13 mouse cellular contexts compared by ENCODE assay signal in genomic region chr9:80167089-80167488, GRCm38 (mm10). TPM values are rescaled to one million over a fixed set of nuclear protein-coding genes. Genes with fewer than 3 reads are reported as not detected.
DNase-seq lines count a peak whose midpoint lies in the region; ATAC-seq and TF ChIP-seq lines count a peak whose summit lies in the region.
"Had no signal": no experiment of that assay in that cellular context is flagged by ENCODE, and none has a peak within 500 bp of the region (broad histone marks: within the 10 kb centered on the region; RNA-seq: fewer than 3 reads in every experiment).

No protein-coding gene starts in this region.

- H3K4me1 ChIP-seq in heart, embryonic 14.5 days (ENCODE audit: control insufficient read depth in 2 of 2, insufficient read depth in 2 of 2, low read length in 2 of 2): peaks cover 0 to 9% of the 10 kb centered on the region in 2 experiments; a peak in 2 of 4 replicates
- H3K4me1 ChIP-seq in lung, embryonic 16.5 days (replicated peaks; ENCODE audit: control insufficient read depth, insufficient read depth, low read length): peaks cover 14% of the 10 kb centered on the region; the same call in 1 of the 2 replicates
- peaks cover 16% of the 10 kb centered on the region for H3K4me1 ChIP-seq in kidney, embryonic 16.5 days (ENCODE audit: insufficient read depth, low read length)
- no peaks in the 10 kb centered on the region for H3K4me1 ChIP-seq in stomach, postnatal 0 days (replicated peaks; ENCODE audit: control insufficient read depth, insufficient read depth)

- H3K4me3 ChIP-seq in heart, embryonic 14.5 days (ENCODE audit: control insufficient read depth in 1 of 2, insufficient read depth in 1 of 2, low read depth in 1 of 2, low read length in 2 of 2): no peak overlapping the region
- no peak overlapping the region for H3K4me3 ChIP-seq in lung, embryonic 16.5 days (ENCODE audit: low read length)
- 0 out of 2 replicates have a peak overlapping the region, but pooled peaks have one; percentile 8 for H3K4me3 ChIP-seq in kidney, embryonic 16.5 days (ENCODE audit: low read length)
- H3K4me3 ChIP-seq in stomach, postnatal 0 days (ENCODE audit: low read depth, low read length): peak overlapping the region; percentile 94; the same call in 1 of the 2 replicates

- H3K27me3 ChIP-seq in heart, embryonic 14.5 days (ENCODE audit: control insufficient read depth, insufficient read depth, low read length): no peaks in the 10 kb centered on the region
- H3K27me3 ChIP-seq in lung, embryonic 16.5 days (ENCODE audit: control insufficient read depth, insufficient read depth, low read depth, low read length): no peaks in the 10 kb centered on the region
- H3K27me3 ChIP-seq in kidney, embryonic 16.5 days (ENCODE audit: insufficient read depth, low read length): no peaks in the 10 kb centered on the region
- H3K27me3 ChIP-seq in stomach, postnatal 0 days (ENCODE audit: control insufficient read depth, insufficient read depth, low read length): no peaks in the 10 kb centered on the region

- H3K27ac ChIP-seq in heart, embryonic 14.5 days (replicated peaks in 1 of 2; ENCODE audit: control insufficient read depth in 1 of 2, insufficient read depth in 1 of 2, low read depth in 2 of 2, low read length in 2 of 2): no peak overlapping the region
- no peak overlapping the region for H3K27ac ChIP-seq in lung, embryonic 16.5 days (ENCODE audit: low read length)
- H3K27ac ChIP-seq in kidney, embryonic 16.5 days (ENCODE audit: low read length): peak overlapping the region; percentile 67; the same call in 1 of the 2 replicates
- 0 out of 2 replicates have a peak overlapping the region, but pooled peaks have one; percentile 31 for H3K27ac ChIP-seq in stomach, postnatal 0 days (replicated peaks)
- H3K27ac ChIP-seq: liver, embryonic 14.5 days had no signal

- ATAC-seq in heart, embryonic 14.5 days (ENCODE audit: insufficient number of reproducible peaks, insufficient read depth, low FRiP score, low read depth): no peak
- ATAC-seq in lung, embryonic 16.5 days (ENCODE audit: low read depth): no peak
- ATAC-seq in kidney, embryonic 16.5 days (ENCODE audit: low FRiP score, low TSS enrichment): no peak
- ATAC-seq in stomach, postnatal 0 days (ENCODE audit: low FRiP score, low TSS enrichment): no peak
- ATAC-seq: forebrain, embryonic 14.5 days had no signal

- no peaks in the 10 kb centered on the region for H3K9me3 ChIP-seq in heart, embryonic 14.5 days (ENCODE audit: control insufficient read depth, low read length)
- no peaks in the 10 kb centered on the region; the same call in 1 of the 2 replicates for H3K9me3 ChIP-seq in lung, embryonic 16.5 days (ENCODE audit: control insufficient read depth, low read length)
- H3K9me3 ChIP-seq in kidney, embryonic 16.5 days (ENCODE audit: low read length): no peaks in the 10 kb centered on the region
- H3K9me3 ChIP-seq in stomach, postnatal 0 days (ENCODE audit: control insufficient read depth, low read length): no peaks in the 10 kb centered on the region

- intact Hi-C loops in heart, postnatal 25 days (cut with DNase I): loop anchor here (5.0 kb wide), 1 partner anchor 95 kb away; no protein-coding TSS in a partner anchor

- WGBS in heart, embryonic 14.5 days: 73% methylated on average over 4 of the region's 4 CpGs
- 66% methylated on average over 4 of the region's 4 CpGs for whole genome bisulfite sequencing in lung, embryonic 16.5 days
- WGBS in kidney, embryonic 16.5 days: 43% methylated on average over 4 of the region's 4 CpGs
- WGBS in stomach, postnatal 0 days: 38% methylated on average over 4 of the region's 4 CpGs

- no peaks in the 10 kb centered on the region for H3K36me3 ChIP-seq in heart, embryonic 14.5 days (ENCODE audit: control insufficient read depth, insufficient read depth, low read length)
- no peaks in the 10 kb centered on the region for H3K36me3 ChIP-seq in lung, embryonic 16.5 days (ENCODE audit: control insufficient read depth, insufficient read depth, low read length)
- H3K36me3 ChIP-seq in kidney, embryonic 16.5 days (ENCODE audit: insufficient read depth, low read length): no peaks in the 10 kb centered on the region
- H3K36me3 ChIP-seq in stomach, postnatal 0 days (ENCODE audit: control insufficient read depth, insufficient read depth, low read length): no peaks in the 10 kb centered on the region

- no peak for TF ChIP-seq CTCF in stomach, postnatal 0 days (IDR thresholded peaks at IDR 0.05; ENCODE audit: low read depth)

- no peak overlapping the region for H3K9ac ChIP-seq in heart, embryonic 14.5 days (ENCODE audit: low read length)
- H3K9ac ChIP-seq in lung, embryonic 16.5 days (ENCODE audit: low read length): peak overlapping the region; percentile 10; the same call in 1 of the 2 replicates
- H3K9ac ChIP-seq in kidney, embryonic 16.5 days (replicated peaks; ENCODE audit: low read length): no peak overlapping the region
- no peak overlapping the region for H3K9ac ChIP-seq in stomach, postnatal 0 days (ENCODE audit: low read length)
- H3K9ac ChIP-seq: liver, embryonic 14.5 days had no signal

- no peak for DNase-seq in heart, postnatal 25 days (ENCODE audit: low spot score)
- DNase-seq in lung, adult 18-20 months: no peak
- no peak for DNase-seq in stomach, postnatal 0 days (ENCODE audit: low spot score)
- DNase-seq in adrenal gland, postnatal 14 days: no peak
- no peak for DNase-seq in Muller cell, postnatal 12 days (ENCODE audit: inconsistent ontology term)
- DNase-seq: cerebellum, postnatal 14 days; gastrocnemius, postnatal 14 days; thymus, postnatal 36 days had no signal

- H3K4me2 ChIP-seq in heart, embryonic 14.5 days (ENCODE audit: low read length): peak overlapping the region; percentile 70
- H3K4me2 ChIP-seq in lung, embryonic 16.5 days (ENCODE audit: low read depth, low read length): peak overlapping the region; percentile 26; the same call in 1 of the 2 replicates
- H3K4me2 ChIP-seq in kidney, embryonic 16.5 days (replicated peaks; ENCODE audit: low read depth, low read length): peak overlapping the region; percentile 58; the same call in 1 of the 2 replicates
- peak overlapping the region; percentile 12 for H3K4me2 ChIP-seq in stomach, postnatal 0 days (replicated peaks; ENCODE audit: low read depth)

- TF ChIP-seq EP300 in stomach, postnatal 0 days (optimal IDR thresholded peaks at IDR 0.05): no peak

RNA-seq across cellular contexts. Expression of gene Myo6, which starts 2.3 kb away (rescaled TPM):
- polyA plus RNA-seq in heart, embryonic 14.5 days (2014; fragmentation: Nextera tagmentation; extraction: Ambion mirVana): 14.7 and 15.2 TPM in 2 replicates
- 10 to 100 TPM; 13.8 to 14.6 TPM for total RNA-seq in heart, postnatal 25 days (2021)
- 27.9 and 29.0 TPM in 2 replicates for polyA plus RNA-seq in lung, embryonic 16.5 days (2015; fragmentation: Nextera tagmentation; extraction: Ambion mirVana)
- polyA plus RNA-seq in kidney, embryonic 16.5 days (2015; fragmentation: Nextera tagmentation; extraction: Ambion mirVana): 62.6 and 70.7 TPM in 2 replicates
- polyA plus RNA-seq in stomach, postnatal 0 days (2015; fragmentation: Nextera tagmentation; extraction: Ambion mirVana): 27.2 and 31.8 TPM in 2 replicates
- 30.8 and 31.0 TPM in 2 replicates for total RNA-seq in adrenal gland, postnatal 14 days (2021)

Comparison
In these comparisons a context has a peak if more than half of its experiments do, and no peak if none do; other contexts are left out.
1. H3K27ac ChIP-seq: peak in kidney, embryonic 16.5 days (single experiment) and stomach, postnatal 0 days (single experiment); none in heart, embryonic 14.5 days (0 of 2) and lung, embryonic 16.5 days (single experiment).
2. H3K4me2 ChIP-seq: peak in every context shown above with its lines; median percentile 70 in heart, embryonic 14.5 days; 58 in kidney, embryonic 16.5 days; 26 in lung, embryonic 16.5 days; 12 in stomach, postnatal 0 days.
3. H3K4me3 ChIP-seq: peak in kidney, embryonic 16.5 days (single experiment) and stomach, postnatal 0 days (single experiment); none in heart, embryonic 14.5 days (0 of 2) and lung, embryonic 16.5 days (single experiment).